In genomic region chr9:43698080-43698712, GRCm38 (mm10) we compare ENCODE assay signal across 9 mouse cellular contexts. TPM values are rescaled to one million over a fixed set of nuclear protein-coding genes. Genes with fewer than 3 reads are reported as not detected.
DNase-seq lines count a peak whose midpoint lies in the region; ATAC-seq and TF ChIP-seq lines count a peak whose summit lies in the region.
"Had no signal": no experiment of that assay in that cellular context is flagged by ENCODE, and none has a peak within 500 bp of the region (broad histone marks: within the 10 kb centered on the region; RNA-seq: fewer than 3 reads in every experiment).

No protein-coding gene starts in this region.

- H3K27me3 ChIP-seq in liver, embryonic 12.5 days (replicated peaks): no peaks in the 10 kb centered on the region; the same call in 1 of the 2 replicates
- no peaks in the 10 kb centered on the region for H3K27me3 ChIP-seq in hindbrain, embryonic 13.5 days
- no peaks in the 10 kb centered on the region for H3K27me3 ChIP-seq in limb, embryonic 14.5 days (ENCODE audit: control insufficient read depth, insufficient read depth, low read length)
- H3K27me3 ChIP-seq: megakaryocyte, embryonic 14.5 days had no signal

- no peak for TF ChIP-seq POLR2A in limb, embryonic 14.5 days (IDR thresholded peaks at IDR 0.05; ENCODE audit: borderline replicate concordance, extremely low read depth, insufficient read depth, insufficient read length)

- H3K4me2 ChIP-seq in liver, embryonic 12.5 days: no peak overlapping the region
- no peak overlapping the region for H3K4me2 ChIP-seq in hindbrain, embryonic 13.5 days
- no peak overlapping the region for H3K4me2 ChIP-seq in limb, embryonic 14.5 days (replicated peaks; ENCODE audit: low read depth, low read length, severe bottlenecking)

- no peak overlapping the region for H3K4me3 ChIP-seq in liver, embryonic 12.5 days
- H3K4me3 ChIP-seq in hindbrain, embryonic 13.5 days: no peak overlapping the region
- no peak overlapping the region for H3K4me3 ChIP-seq in limb, embryonic 14.5 days (replicated peaks; ENCODE audit: low read length)
- H3K4me3 ChIP-seq: megakaryocyte, embryonic 14.5 days had no signal

- peak; percentile 75 for DNase-seq in liver
- peak; percentile 42 to 68 for DNase-seq in adrenal gland, adult 18-20 months (ENCODE audit: low spot score in 2 of 2)
- DNase-seq in limb, embryonic 14.5 days (ENCODE audit: low spot score): peak; percentile 91
- peak; percentile 13 for DNase-seq in skeletal muscle tissue, adult 2 months (ENCODE audit: low read depth, low spot score)
- DNase-seq in right cerebral cortex, postnatal 25 days: no peak
- no peak for DNase-seq in c-Kit-positive CD71-positive TER-119-positive erythroid progenitor cells, embryonic 14.5 days (ENCODE audit: low spot score)

- H3K9me3 ChIP-seq in liver, embryonic 12.5 days (replicated peaks): no peaks in the 10 kb centered on the region
- no peaks in the 10 kb centered on the region for H3K9me3 ChIP-seq in hindbrain, embryonic 13.5 days
- no peaks in the 10 kb centered on the region for H3K9me3 ChIP-seq in limb, embryonic 14.5 days (ENCODE audit: control insufficient read depth, low read length)
- H3K9me3 ChIP-seq: megakaryocyte, embryonic 14.5 days had no signal

- no peak overlapping the region for H3K27ac ChIP-seq in liver, embryonic 12.5 days
- H3K27ac ChIP-seq in hindbrain, embryonic 13.5 days: peak overlapping the region; percentile 82; the same call in 1 of the 2 replicates
- H3K27ac ChIP-seq in limb, embryonic 14.5 days (replicated peaks; ENCODE audit: low read depth, low read length): no peak overlapping the region

- WGBS in liver, embryonic 12.5 days (ENCODE audit: insufficient replicate concordance): 8% methylated on average over 8 of the region's 8 CpGs
- WGBS in hindbrain, embryonic 13.5 days: 4% methylated on average over 8 of the region's 8 CpGs
- WGBS in limb, embryonic 14.5 days: 20% methylated on average over 8 of the region's 8 CpGs

- H3K9ac ChIP-seq in liver, embryonic 12.5 days: no peak overlapping the region
- H3K9ac ChIP-seq in hindbrain, embryonic 13.5 days: no peak overlapping the region
- no peak overlapping the region for H3K9ac ChIP-seq in limb, embryonic 14.5 days (ENCODE audit: low read depth, low read length, severe bottlenecking)

- ATAC-seq in liver, embryonic 12.5 days: no peak
- ATAC-seq in hindbrain, embryonic 13.5 days (ENCODE audit: low FRiP score): no peak
- ATAC-seq in limb, embryonic 14.5 days (ENCODE audit: low FRiP score, low read depth): peak; percentile 47; the same call in 1 of the 2 replicates

- no peaks in the 10 kb centered on the region for H3K4me1 ChIP-seq in liver, embryonic 12.5 days
- peaks cover 44% of the 10 kb centered on the region for H3K4me1 ChIP-seq in hindbrain, embryonic 13.5 days (replicated peaks)
- no peaks in the 10 kb centered on the region for H3K4me1 ChIP-seq in limb, embryonic 14.5 days (ENCODE audit: control insufficient read depth, insufficient read depth, low read length)
- H3K4me1 ChIP-seq: megakaryocyte, embryonic 14.5 days had no signal

- H3K36me3 ChIP-seq in liver, embryonic 12.5 days: no peaks in the 10 kb centered on the region
- no peaks in the 10 kb centered on the region for H3K36me3 ChIP-seq in hindbrain, embryonic 13.5 days
- no peaks in the 10 kb centered on the region for H3K36me3 ChIP-seq in limb, embryonic 14.5 days (ENCODE audit: control insufficient read depth, insufficient read depth, low read length)

RNA-seq across cellular contexts. Expression of gene Nectin1, which starts 45.6 kb away (rescaled TPM):
- 1.8 and 1.9 TPM in 2 replicates for polyA plus RNA-seq in liver, embryonic 12.5 days (2016; fragmentation: Nextera tagmentation; extraction: Ambion mirVana)
- total RNA-seq in adrenal gland, adult 18-20 months (2021): 10 to 100 TPM; 25.8 to 27.4 TPM
- 13.6 and 13.8 TPM in 2 replicates for polyA plus RNA-seq in hindbrain, embryonic 13.5 days (2015; fragmentation: Nextera tagmentation; extraction: Ambion mirVana)
- 15.2 and 17.9 TPM in 2 replicates for polyA plus RNA-seq in limb, embryonic 14.5 days (2012; rRNA removed)
- polyA plus RNA-seq in limb, embryonic 14.5 days (2014; fragmentation: Nextera tagmentation; extraction: Ambion mirVana): 13.4 and 15.4 TPM in 2 replicates

Comparison
In these comparisons a context has a peak if more than half of its experiments do, and no peak if none do; other contexts are left out.
1. DNase-seq: peak in liver (single experiment), adrenal gland, adult 18-20 months (2 of 2), limb, embryonic 14.5 days (single experiment) and skeletal muscle tissue, adult 2 months (single experiment); none in right cerebral cortex, postnatal 25 days (single experiment) and c-Kit-positive CD71-positive TER-119-positive erythroid progenitor cells, embryonic 14.5 days (single experiment).